Mouse (Mus musculus) macrophage (primary cell): ENCODE measurements around the gene Dgcr6. TPM values are rescaled to one million over a fixed set of nuclear protein-coding genes. Genes with fewer than 3 reads are reported as not detected.

Experiments
- H3K27ac ChIP-seq: fragments of 350-480 bp; formaldehyde crosslinking; 2 replicates; pipeline ENCODE4 v1.9.0; 2021
- H3K36me3 ChIP-seq: fragments of 350-480 bp; formaldehyde crosslinking; 2 replicates; pipeline ENCODE4 v1.9.0; 2021; ENCODE audit errors: inconsistent target
- H3K4me3 ChIP-seq: fragments of 350-480 bp; formaldehyde crosslinking; 2 replicates; pipeline ENCODE4 v1.9.0; 2021; ENCODE audit errors: inconsistent target
- H3K79me2 ChIP-seq: fragments of 350-480 bp; formaldehyde crosslinking; 2 replicates; pipeline ENCODE4 v1.9.0; 2021; ENCODE audit errors: inconsistent target
- WGBS: methylation state at CpG from one replicate; pipeline ENCODE4 v1.1.7; 2026; ENCODE audit warnings: inconsistent platforms; ENCODE audit not compliant: missing documents; 5-methylcytosine and 5-hydroxymethylcytosine counted together
- polyA plus RNA-seq: library from polyadenylated mRNA; stranded (reverse); fragments of 250-400 nt; gene quantifications from 3 replicates; pipeline ENCODE4 v1.2.4, GENCODE M21; 2018; ENCODE audit warnings: inconsistent platforms

The Dgcr6 gene
- polyA plus RNA-seq, 1 experiment from 2014 or later: 7.8 TPM

- Histone ChIP-seq H3K27ac (no peak overlapping the region), H3K36me3 (no peaks in the 10 kb centered on the region), H3K4me3 (no peak overlapping the region), H3K79me2 (no peaks in the 10 kb centered on the region)
- WGBS: 48% methylated on average over 7 of the region's 7 CpGs
Measured at GRCm38 (mm10) chr16:18052322-18052721, 338 bp upstream of the Dgcr6 start.

GRCm38 (mm10) chr16:18056215-18056614 lies 3.6 kb downstream of the Dgcr6 start:
- WGBS: 71% methylated on average over 2 of the region's 2 CpGs
- no peaks in the 10 kb centered on the region for H3K79me2 ChIP-seq
- H3K4me3 ChIP-seq: no peak overlapping the region
- H3K27ac ChIP-seq: no peak overlapping the region
- H3K36me3 ChIP-seq: no peaks in the 10 kb centered on the region

- Histone ChIP-seq H3K36me3 (no peaks in the 10 kb centered on the region), H3K79me2 (no peaks in the 10 kb centered on the region), H3K27ac (no peak overlapping the region), H3K4me3 (no peak overlapping the region)
- whole genome bisulfite sequencing: 94% methylated on average over 6 of the region's 6 CpGs
Measured at GRCm38 (mm10) chr16:18058331-18058731, 5.7 kb downstream of the Dgcr6 start.

GRCm38 (mm10) chr16:18059243-18059642 lies 6.6 kb downstream of the Dgcr6 start:
- H3K27ac ChIP-seq: no peak overlapping the region
- no peaks in the 10 kb centered on the region for H3K36me3 ChIP-seq
- no peak overlapping the region for H3K4me3 ChIP-seq
- no peaks in the 10 kb centered on the region for H3K79me2 ChIP-seq
- WGBS: 11% methylated on average over 10 of the region's 10 CpGs

GRCm38 (mm10) chr16:18061201-18061600 lies 8.5 kb downstream of the Dgcr6 start:
- Histone ChIP-seq H3K27ac (no peak overlapping the region), H3K79me2 (no peaks in the 10 kb centered on the region), H3K4me3 (no peak overlapping the region), H3K36me3 (no peaks in the 10 kb centered on the region)
- WGBS: 85% methylated on average over 11 of the region's 11 CpGs

- Histone ChIP-seq H3K36me3 (peaks cover 3% of the 10 kb centered on the region; the same call in 1 of the 2 replicates), H3K4me3 (peak overlapping the region; percentile 52), H3K27ac (peak overlapping the region; percentile 29), H3K79me2 (no peaks in the 10 kb centered on the region)
- WGBS: under 1% methylated on average over 79 of the region's 81 CpGs
Measured at GRCm38 (mm10) chr16:18066060-18067009, 13.7 kb downstream of the Dgcr6 start.

GRCm38 (mm10) chr16:18068653-18069376 lies 16.2 kb downstream of the Dgcr6 start:
- WGBS: 93% methylated on average over 8 of the region's 8 CpGs
- H3K36me3 ChIP-seq: peaks cover 7% of the 10 kb centered on the region; the same call in 1 of the 2 replicates
- no peaks in the 10 kb centered on the region for H3K79me2 ChIP-seq
- H3K27ac ChIP-seq: no peak overlapping the region
- H3K4me3 ChIP-seq: no peak overlapping the region

- Histone ChIP-seq H3K27ac (no peak overlapping the region), H3K36me3 (peaks cover 7% of the 10 kb centered on the region; the same call in 1 of the 2 replicates), H3K4me3 (no peak overlapping the region), H3K79me2 (no peaks in the 10 kb centered on the region)
- 92% methylated on average over 5 of the region's 5 CpGs for WGBS
Measured at GRCm38 (mm10) chr16:18070798-18071197, 18.1 kb downstream of the Dgcr6 start.

- no peaks in the 10 kb centered on the region for H3K79me2 ChIP-seq
- peaks cover 7% of the 10 kb centered on the region; the same call in 1 of the 2 replicates for H3K36me3 ChIP-seq
- H3K27ac ChIP-seq: no peak overlapping the region
- WGBS: 90% methylated on average over 10 of the region's 13 CpGs
- no peak overlapping the region for H3K4me3 ChIP-seq
Measured at GRCm38 (mm10) chr16:18072089-18072488, 19.4 kb downstream of the Dgcr6 start.

GRCm38 (mm10) chr16:18073259-18073962 lies 20.8 kb downstream of the Dgcr6 start:
- H3K4me3 ChIP-seq: no peak overlapping the region
- 81% methylated on average over 9 of the region's 9 CpGs for WGBS
- peaks cover 7% of the 10 kb centered on the region; the same call in 1 of the 2 replicates for H3K36me3 ChIP-seq
- H3K27ac ChIP-seq: no peak overlapping the region
- H3K79me2 ChIP-seq: no peaks in the 10 kb centered on the region

- no peaks in the 10 kb centered on the region for H3K79me2 ChIP-seq
- peaks cover 7% of the 10 kb centered on the region; the same call in 1 of the 2 replicates for H3K36me3 ChIP-seq
- WGBS: 80% methylated on average over 5 of the region's 5 CpGs
- no peak overlapping the region for H3K4me3 ChIP-seq
- H3K27ac ChIP-seq: no peak overlapping the region
Measured at GRCm38 (mm10) chr16:18074611-18075010, 22.0 kb downstream of the Dgcr6 start.

- no peaks in the 10 kb centered on the region for H3K79me2 ChIP-seq
- no peak overlapping the region for H3K4me3 ChIP-seq
- no peak overlapping the region for H3K27ac ChIP-seq
- peaks cover 7% of the 10 kb centered on the region; the same call in 1 of the 2 replicates for H3K36me3 ChIP-seq
- 42% methylated on average over 3 of the region's 3 CpGs for WGBS
Measured at GRCm38 (mm10) chr16:18075201-18075600, 22.5 kb downstream of the Dgcr6 start.

- Histone ChIP-seq H3K36me3 (no peaks in the 10 kb centered on the region), H3K79me2 (no peaks in the 10 kb centered on the region), H3K4me3 (no peak overlapping the region), H3K27ac (no peak overlapping the region)
- WGBS: 93% methylated on average over 5 of the region's 5 CpGs
Measured at GRCm38 (mm10) chr16:18078314-18079015, 25.8 kb downstream of the Dgcr6 start.

GRCm38 (mm10) chr16:18079300-18079699 lies 26.6 kb downstream of the Dgcr6 start:
- no peaks in the 10 kb centered on the region for H3K79me2 ChIP-seq
- WGBS: 100% methylated on average over 2 of the region's 2 CpGs

More at GRCm38 (mm10) chr16:18079300-18079699, 26.6 kb downstream of the Dgcr6 start:
- Histone ChIP-seq H3K36me3 (no peaks in the 10 kb centered on the region), H3K4me3 (no peak overlapping the region), H3K27ac (no peak overlapping the region)
